Mouse (Mus musculus) large intestine, adult 2 months (tissue): ENCODE results near the gene Slc29a2. TPM values are rescaled to one million over a fixed set of nuclear protein-coding genes. Genes with fewer than 3 reads are reported as not detected.

Experiments used
- DNase-seq: peaks from one replicate; pipeline ENCODE4 v3.0.0-alpha.2; 2012; ENCODE audit warnings: low read depth, low spot score
- WGBS: fragments of 180-500 bp; shearing (Covaris S2); methylation state at CpG from one replicate; pipeline ENCODE4 v1.1.7; 2018; 5-methylcytosine and 5-hydroxymethylcytosine counted together
- polyA plus RNA-seq: library from polyadenylated mRNA; depleted of rRNA; stranded (reverse); fragments of >200 nt; gene quantifications from 2 replicates; pipeline ENCODE4 v1.2.3, GENCODE M21; 2012; rRNA removed

Slc29a2 gene
- polyA plus RNA-seq, 1 experiment, result 3.6 TPM

DNA sequence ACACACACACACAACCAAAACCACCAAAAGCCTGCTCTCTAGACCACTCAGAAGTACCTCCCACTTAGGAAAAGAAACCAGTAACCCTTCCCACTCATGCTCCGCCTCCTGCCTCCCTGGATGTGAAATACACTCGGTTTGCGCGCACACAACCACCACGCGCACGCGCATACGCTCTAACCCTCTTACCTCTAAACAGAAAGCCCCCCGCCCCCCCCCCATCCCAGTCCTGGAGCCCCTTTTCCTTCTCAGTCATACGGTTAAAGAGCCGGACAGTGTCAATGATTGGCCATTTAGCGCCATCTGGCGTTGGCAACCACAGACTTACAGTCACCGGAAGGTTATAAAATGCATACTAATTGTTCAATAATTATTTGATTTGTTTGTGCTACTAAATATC is 49.4 kb downstream of the Slc29a2 start:
- WGBS, result 3% methylated on average over 15 of the region's 15 CpGs
- DNase-seq, result no peak

DNA sequence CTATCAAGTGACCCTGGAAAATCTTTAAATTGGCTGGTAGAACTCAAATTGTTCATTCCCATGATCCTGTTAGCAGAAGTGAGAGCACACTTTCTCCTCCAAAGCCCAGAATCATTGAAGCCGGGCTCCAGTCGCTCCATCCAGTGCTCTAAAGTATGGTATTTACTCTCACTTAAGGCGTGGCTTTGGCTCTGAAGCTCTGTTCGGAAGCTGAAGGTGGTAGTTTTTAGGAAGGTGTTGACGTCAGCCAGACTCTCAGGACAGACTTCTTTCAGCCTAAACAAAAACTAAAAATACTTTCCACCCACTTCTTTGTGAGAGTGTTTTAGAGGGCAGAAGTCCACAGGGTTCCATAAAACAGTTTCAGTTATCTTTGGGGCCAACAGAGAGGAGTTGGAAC is 49.9 kb downstream of the Slc29a2 start:
- no peak for DNase-seq

DNA sequence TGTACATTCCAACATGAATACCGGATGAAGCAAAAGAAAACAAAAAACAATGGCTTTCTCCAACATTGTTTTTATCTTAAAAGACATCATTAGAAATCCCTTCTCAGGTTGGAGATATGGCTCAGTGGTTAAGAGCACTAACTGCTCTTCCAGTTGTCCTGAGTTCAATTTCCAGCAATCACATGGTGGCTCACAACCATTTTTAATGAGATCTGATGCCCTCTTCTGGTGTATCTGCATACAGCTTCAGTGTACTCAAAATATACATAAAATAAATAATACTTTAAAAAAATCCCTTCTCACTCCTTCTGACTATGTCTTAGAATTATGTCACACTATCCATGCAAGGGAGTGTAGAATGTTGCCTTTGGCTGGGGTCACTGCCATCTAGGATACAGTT is 55.6 kb downstream of the Slc29a2 start:
- 93% methylated on average over 1 of the region's 1 CpGs for WGBS
- DNase-seq, result no peak

More for the DNA sequence above, 49.9 kb downstream of the Slc29a2 start:
- WGBS, result 12% methylated on average over 5 of the region's 5 CpGs

Other genes starting within 250 kb of the Slc29a2 start
- 39.5 and 48.7 TPM in 2 replicates for gene Rbm4, start 230.0 kb upstream of the Slc29a2 start, polyA plus RNA-seq
- 18.5 and 22.6 TPM in 2 replicates for gene Gm21992, start 212.2 kb upstream of the Slc29a2 start, polyA plus RNA-seq
- gene Rbm14, start 212.2 kb upstream of the Slc29a2 start, polyA plus RNA-seq, result 39.5 and 48.9 TPM in 2 replicates
- 42.6 and 46.5 TPM in 2 replicates for gene Ccs, start 184.5 kb upstream of the Slc29a2 start, polyA plus RNA-seq
- gene Ccdc87, start 184.5 kb upstream of the Slc29a2 start, polyA plus RNA-seq, result 0.09 and 0.19 TPM in 2 replicates
- 12.1 and 13.7 TPM in 2 replicates for gene Ctsf, start 168.7 kb upstream of the Slc29a2 start, polyA plus RNA-seq
- gene Actn3, start 146.0 kb upstream of the Slc29a2 start, polyA plus RNA-seq, result 0.40 and 0.66 TPM in 2 replicates
- 14.8 and 20.9 TPM in 2 replicates for gene Zdhhc24, start 145.2 kb upstream of the Slc29a2 start, polyA plus RNA-seq
- gene Bbs1, start 117.2 kb upstream of the Slc29a2 start, polyA plus RNA-seq, result 1.3 and 1.5 TPM in 2 replicates
- gene Dpp3, start 95.6 kb upstream of the Slc29a2 start, polyA plus RNA-seq, result 126 and 154 TPM in 2 replicates
- gene Peli3, start 80.7 kb upstream of the Slc29a2 start, polyA plus RNA-seq, result 1.1 and 1.5 TPM in 2 replicates
- gene Mrpl11, start 61.7 kb upstream of the Slc29a2 start, polyA plus RNA-seq, result 32.3 and 36.2 TPM in 2 replicates
- 1.4 and 1.6 TPM in 2 replicates for gene Npas4, start 33.5 kb upstream of the Slc29a2 start, polyA plus RNA-seq
- 13.6 and 14.7 TPM in 2 replicates for gene B4gat1, start 15.0 kb downstream of the Slc29a2 start, polyA plus RNA-seq
- 0.64 and 0.67 TPM in 2 replicates for gene AC124502.3, start 15.0 kb downstream of the Slc29a2 start, polyA plus RNA-seq
- 44.3 and 46.3 TPM in 2 replicates for gene Brms1, start 17.5 kb downstream of the Slc29a2 start, polyA plus RNA-seq
- gene Rin1, start 26.6 kb downstream of the Slc29a2 start, polyA plus RNA-seq, result 3.2 and 7.0 TPM in 2 replicates
- gene Cd248, start 44.2 kb downstream of the Slc29a2 start, polyA plus RNA-seq, result 4.1 and 5.4 TPM in 2 replicates
- 1.8 and 2.0 TPM in 2 replicates for gene Tmem151a, start 61.7 kb downstream of the Slc29a2 start, polyA plus RNA-seq
- gene Yif1a, start 64.7 kb downstream of the Slc29a2 start, polyA plus RNA-seq, result 224 and 270 TPM in 2 replicates
- 1.3 and 1.5 TPM in 2 replicates for gene Cnih2, start 74.7 kb downstream of the Slc29a2 start, polyA plus RNA-seq
- 181 and 205 TPM in 2 replicates for gene Rab1b, start 83.2 kb downstream of the Slc29a2 start, polyA plus RNA-seq
- 13.6 and 17.0 TPM in 2 replicates for gene Klc2, start 94.7 kb downstream of the Slc29a2 start, polyA plus RNA-seq
- 6.7 and 7.3 TPM in 2 replicates for gene Pacs1, start 249.3 kb downstream of the Slc29a2 start, polyA plus RNA-seq